In the genomic region with DNA sequence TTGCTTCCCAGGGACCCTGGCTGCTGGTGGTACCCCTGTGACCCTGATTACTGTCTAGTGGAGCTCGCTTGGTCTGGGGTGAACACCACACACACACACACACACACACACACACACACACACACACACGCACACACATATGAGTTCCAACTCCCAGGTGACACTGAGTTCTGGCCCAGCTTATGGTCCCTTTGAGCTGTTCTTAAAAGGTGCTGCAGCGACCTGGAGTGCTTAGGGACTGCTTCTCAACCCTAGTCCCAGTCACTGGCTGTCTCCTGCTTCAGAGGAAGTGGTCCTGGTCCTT, we compare ENCODE assay signal across 8 mouse cellular contexts. TPM values are rescaled to one million over a fixed set of nuclear protein-coding genes. Genes with fewer than 3 reads are reported as not detected.
DNase-seq lines count a peak whose midpoint lies in the region; ATAC-seq and TF ChIP-seq lines count a peak whose summit lies in the region.

No protein-coding gene starts in this region.

- intact Hi-C loops in gastrocnemius, postnatal 36 days (cut with DNase I), result loop anchor here (10.0 kb wide), 1 partner anchor 1402 kb away; no protein-coding TSS in a partner anchor

- TF ChIP-seq EP300 in liver, postnatal 0 days (IDR thresholded peaks at IDR 0.05; ENCODE audit: low read depth), result no peak

- H3K4me2 ChIP-seq in forebrain, postnatal 0 days (ENCODE audit: low read depth), result peak overlapping the region; percentile 75
- H3K4me2 ChIP-seq in liver, postnatal 0 days (ENCODE audit: low read depth, low read length), result peak overlapping the region; percentile 81

- ATAC-seq in CD4-positive, CD25-positive, alpha-beta regulatory T cell, adult 4 months, result peak; percentile 6
- ATAC-seq in forebrain, postnatal 0 days, result no peak
- ATAC-seq in liver, postnatal 0 days, result no peak

- no peak for DNase-seq in heart, embryonic 10.5 days (ENCODE audit: low spot score)
- DNase-seq in heart, adult 11 months, result no peak
- DNase-seq in forebrain, postnatal 0 days, result no peak
- no peak for DNase-seq in liver, postnatal 0 days
- no peak for DNase-seq in spleen, adult 18-20 months
- DNase-seq in gastrocnemius, postnatal 36 days, result no peak
- DNase-seq in cerebellum, postnatal 25 days, result no peak

- no peaks in the 10 kb centered on the region for H3K36me3 ChIP-seq in heart, embryonic 10.5 days
- H3K36me3 ChIP-seq in forebrain, postnatal 0 days (ENCODE audit: insufficient read depth), result no peaks in the 10 kb centered on the region
- H3K36me3 ChIP-seq in liver, postnatal 0 days (replicated peaks; ENCODE audit: insufficient read depth, low read length), result no peaks in the 10 kb centered on the region

- H3K4me1 ChIP-seq in heart, embryonic 10.5 days, result peaks cover 12% of the 10 kb centered on the region
- 0 out of 2 replicates have a peak, but pooled peaks cover 5% of the 10 kb centered on the region for H3K4me1 ChIP-seq in forebrain, postnatal 0 days (ENCODE audit: insufficient read depth)
- H3K4me1 ChIP-seq in liver, postnatal 0 days (ENCODE audit: insufficient read depth), result 0 out of 2 replicates have a peak, but pooled peaks cover 5% of the 10 kb centered on the region

- 3% methylated on average over 3 of the region's 3 CpGs for WGBS in heart, embryonic 10.5 days
- WGBS in forebrain, postnatal 0 days, result 33% methylated on average over 3 of the region's 3 CpGs
- WGBS in liver, postnatal 0 days (ENCODE audit: insufficient replicate concordance), result 9% methylated on average over 3 of the region's 3 CpGs

- H3K9ac ChIP-seq in forebrain, postnatal 0 days, result peak overlapping the region; percentile 58
- no peak overlapping the region for H3K9ac ChIP-seq in liver, postnatal 0 days (replicated peaks)

- peak overlapping the region; percentile 74; the same call in 1 of the 2 replicates for H3K27ac ChIP-seq in heart, embryonic 10.5 days
- H3K27ac ChIP-seq in forebrain, postnatal 0 days (ENCODE audit: low read depth, low read length), result no peak overlapping the region
- no peak overlapping the region for H3K27ac ChIP-seq in liver, postnatal 0 days (ENCODE audit: low read depth)

- TF ChIP-seq CTCF in forebrain, postnatal 0 days (IDR thresholded peaks at IDR 0.05; ENCODE audit: low read depth), result no peak
- no peak for TF ChIP-seq CTCF in liver, postnatal 0 days (IDR thresholded peaks at IDR 0.05; ENCODE audit: low read depth)

- no peaks in the 10 kb centered on the region for H3K9me3 ChIP-seq in heart, embryonic 10.5 days
- 0 out of 2 replicates have a peak, but pooled peaks cover 7% of the 10 kb centered on the region for H3K9me3 ChIP-seq in forebrain, postnatal 0 days (ENCODE audit: low read length)
- H3K9me3 ChIP-seq in liver, postnatal 0 days (ENCODE audit: low read length), result no peaks in the 10 kb centered on the region

- H3K27me3 ChIP-seq in heart, embryonic 10.5 days (ENCODE audit: insufficient read depth, poor library complexity, severe bottlenecking), result peaks cover 39% of the 10 kb centered on the region
- H3K27me3 ChIP-seq in forebrain, postnatal 0 days (ENCODE audit: insufficient read depth, low read length), result no peaks in the 10 kb centered on the region
- H3K27me3 ChIP-seq in liver, postnatal 0 days (ENCODE audit: insufficient read depth, low read length), result no peaks in the 10 kb centered on the region

- H3K4me3 ChIP-seq in heart, embryonic 10.5 days, result peak overlapping the region; percentile 77
- peak overlapping the region; percentile 64 for H3K4me3 ChIP-seq in forebrain, postnatal 0 days (ENCODE audit: low read depth, low read length)
- H3K4me3 ChIP-seq in liver, postnatal 0 days (ENCODE audit: low read depth, low read length), result peak overlapping the region; percentile 57; the same call in 1 of the 2 replicates

RNA-seq across cellular contexts. Expression of a gene that starts 0.6 kb away (rescaled TPM):
- 6.0 and 10.8 TPM in 2 replicates for polyA plus RNA-seq in heart, embryonic 10.5 days (2016; fragmentation: Nextera tagmentation; extraction: Ambion mirVana)
- polyA plus RNA-seq in CD4-positive, CD25-positive, alpha-beta regulatory T cell, adult 4 months (2017; shearing (Covaris generic)), result 100 to 1,000 TPM; 673 to 808 TPM
- 8.1 and 10.6 TPM in 2 replicates for total RNA-seq in forebrain, postnatal 0 days (2014; rRNA removed)
- polyA plus RNA-seq in forebrain, postnatal 0 days (2015; fragmentation: Nextera tagmentation; extraction: Ambion mirVana), result 4.0 and 6.7 TPM in 2 replicates
- 0.82 and 1.1 TPM in 2 replicates for polyA plus RNA-seq in liver, postnatal 0 days (2015; fragmentation: Nextera tagmentation; extraction: Ambion mirVana)
- 10 to 100 TPM; 10.8 to 19.7 TPM for total RNA-seq in gastrocnemius, postnatal 36 days (2021)

Comparison
In these comparisons a context has a peak if more than half of its experiments do, and no peak if none do; other contexts are left out.
1. RNA of a gene that starts 0.6 kb away (polyA plus RNA-seq): 673 to 808 TPM in CD4-positive, CD25-positive, alpha-beta regulatory T cell, adult 4 months; 4.0 to 6.7 TPM in forebrain, postnatal 0 days, 6.0 to 10.8 TPM in heart, embryonic 10.5 days and 0.82 to 1.1 TPM in liver, postnatal 0 days; every median in the first group is over 10 times any median in the second.
2. Peak in every context shown above with its lines, with median percentiles within 50 percentile points of each other: H3K4me3 ChIP-seq.